Mouse (Mus musculus) lung, postnatal 36 days (tissue): ENCODE data around the gene Golgb1.

Experiments used
- DNase-seq: peaks from one replicate; pipeline ENCODE4 v3.0.0; 2022; ENCODE audit warnings: mixed read lengths

The Golgb1 gene

DNA sequence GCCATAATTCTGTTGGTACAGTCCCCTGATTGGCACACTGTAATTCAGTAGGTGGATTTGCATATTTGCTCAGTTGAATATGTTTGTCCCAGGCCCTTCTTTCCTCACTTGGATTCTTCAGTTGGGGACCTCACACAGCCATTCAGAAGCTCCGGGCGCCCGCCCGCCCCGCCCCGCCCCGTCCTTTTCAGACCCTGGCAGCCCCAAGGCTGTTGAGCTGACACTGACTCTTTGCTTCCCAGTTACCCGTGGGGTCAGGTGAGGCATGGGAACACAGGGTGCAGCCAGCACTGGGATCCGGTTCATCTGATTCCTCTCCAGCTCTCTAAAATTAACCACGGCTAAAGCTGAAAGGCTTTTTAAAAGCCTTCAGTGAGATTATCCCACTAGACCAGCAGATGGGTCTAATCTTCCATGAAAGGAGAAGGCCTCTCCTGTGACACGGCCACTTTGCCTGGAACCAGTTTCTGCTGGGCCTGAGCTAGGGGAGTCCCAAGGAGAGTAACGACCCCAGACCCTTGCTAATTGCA lies 70.0 kb downstream of the Golgb1 start:
- DNase-seq, result no peak

DNA sequence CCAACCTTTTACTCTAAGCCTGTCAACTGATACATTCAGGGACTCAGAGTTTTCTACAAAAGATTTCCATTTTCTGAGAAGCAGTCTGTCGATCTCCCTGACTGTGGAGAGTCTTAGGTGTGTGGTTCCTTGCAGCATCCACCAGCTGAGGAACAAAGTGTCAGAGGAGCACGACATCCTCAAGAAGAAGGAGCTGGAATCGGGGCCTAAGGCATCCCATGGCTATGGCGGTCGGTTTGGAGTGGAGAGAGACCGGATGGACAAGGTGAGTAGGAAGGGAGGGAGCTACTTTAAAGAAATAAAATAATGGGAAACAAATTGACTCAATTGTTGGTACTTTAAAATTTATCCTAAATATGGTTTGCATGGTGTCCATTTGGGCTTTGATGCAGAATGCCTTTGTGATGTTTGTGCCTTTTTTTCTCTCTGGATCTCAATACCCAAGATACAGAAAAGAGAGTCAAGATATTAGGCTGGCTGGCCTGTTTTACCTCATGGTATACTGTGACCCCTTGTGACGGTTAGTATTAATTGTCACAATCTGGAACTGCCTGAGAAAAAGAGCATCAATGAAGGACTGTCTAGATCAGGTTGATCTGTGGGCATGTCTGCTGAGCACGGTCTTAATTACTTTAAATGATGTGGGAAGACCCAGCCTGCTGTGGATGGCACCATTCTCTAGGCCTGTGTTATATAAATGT lies 71.7 kb downstream of the Golgb1 start:
- no peak for DNase-seq

DNA sequence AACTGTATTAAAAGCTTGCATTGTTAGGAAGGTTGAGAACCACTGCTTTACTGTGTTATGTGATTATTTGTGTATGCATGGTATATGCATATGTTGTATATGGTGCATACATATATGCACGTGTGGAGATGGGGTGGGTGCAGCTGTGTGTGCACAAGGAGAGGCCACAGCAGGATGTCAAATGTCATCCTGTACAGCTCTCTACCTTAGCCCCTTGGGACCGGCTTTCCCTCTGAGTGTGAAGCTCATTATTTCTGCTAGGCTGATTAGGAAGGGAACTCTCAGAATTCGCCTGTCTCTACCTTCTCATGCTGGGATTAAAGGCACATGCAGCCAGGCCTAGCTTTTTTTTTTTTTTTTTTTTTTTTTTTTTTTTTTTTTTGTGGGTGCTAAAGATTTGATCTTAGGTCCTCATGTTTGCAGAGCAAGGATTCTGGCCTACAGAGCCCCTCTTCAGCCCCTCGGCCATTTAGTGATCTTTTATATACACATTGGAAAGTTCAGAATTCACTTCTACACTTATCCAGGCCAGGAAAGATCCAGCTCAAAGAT lies 72.8 kb downstream of the Golgb1 start:
- DNase-seq, result no peak

DNA sequence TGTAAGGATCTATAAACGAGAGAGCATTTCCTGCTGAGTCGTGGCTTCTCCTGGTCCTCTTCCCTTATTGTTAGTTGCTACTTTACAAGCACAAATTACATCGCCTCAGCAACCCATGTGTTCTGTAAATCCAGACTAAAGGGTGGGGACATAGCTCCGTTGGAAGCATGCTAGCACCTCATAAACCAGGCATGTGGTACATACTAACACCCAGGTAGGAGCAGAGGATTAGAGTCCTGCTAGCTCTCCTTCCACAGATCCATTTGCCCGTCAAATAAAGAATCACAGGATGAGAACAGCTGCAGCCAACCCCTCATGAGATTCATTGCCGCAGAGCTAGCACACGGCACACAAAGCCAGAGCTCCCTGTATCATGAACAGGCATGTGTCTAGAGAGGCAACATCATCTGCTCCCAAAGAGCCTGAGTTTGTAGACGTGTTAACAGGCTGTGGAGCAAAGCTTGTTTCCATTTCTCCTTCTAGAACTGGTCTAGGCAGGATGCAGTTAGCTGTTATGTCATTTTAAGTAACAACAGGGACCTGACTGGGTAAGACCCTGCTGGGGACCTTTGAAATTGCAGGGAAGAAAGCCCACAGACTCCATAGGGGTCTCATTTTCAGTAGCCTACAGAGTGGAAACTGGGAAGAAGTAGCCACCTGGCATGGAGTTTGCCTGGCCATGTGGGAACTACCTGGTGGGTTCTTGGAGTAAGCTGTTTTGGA lies 74.8 kb downstream of the Golgb1 start:
- no peak for DNase-seq

DNA sequence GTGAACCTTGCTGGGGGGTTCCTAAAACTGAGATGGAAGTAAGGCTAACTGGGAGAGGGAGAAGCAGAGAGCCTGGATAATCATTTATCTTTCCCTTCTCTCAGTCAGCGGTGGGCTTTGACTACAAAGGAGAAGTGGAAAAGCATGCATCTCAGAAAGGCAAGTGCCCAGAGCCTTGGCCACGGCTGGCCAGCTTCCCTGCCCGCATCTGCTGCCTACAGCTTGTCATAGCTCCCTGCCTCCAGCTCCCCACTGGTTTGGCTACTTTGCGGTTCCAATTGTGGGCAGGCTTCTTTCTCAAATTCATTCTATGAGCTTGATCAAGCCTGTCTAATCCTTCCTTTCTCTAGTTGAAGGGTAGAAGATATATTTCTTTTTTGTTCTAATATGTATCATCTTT lies 76.1 kb downstream of the Golgb1 start:
- no peak for DNase-seq

DNA sequence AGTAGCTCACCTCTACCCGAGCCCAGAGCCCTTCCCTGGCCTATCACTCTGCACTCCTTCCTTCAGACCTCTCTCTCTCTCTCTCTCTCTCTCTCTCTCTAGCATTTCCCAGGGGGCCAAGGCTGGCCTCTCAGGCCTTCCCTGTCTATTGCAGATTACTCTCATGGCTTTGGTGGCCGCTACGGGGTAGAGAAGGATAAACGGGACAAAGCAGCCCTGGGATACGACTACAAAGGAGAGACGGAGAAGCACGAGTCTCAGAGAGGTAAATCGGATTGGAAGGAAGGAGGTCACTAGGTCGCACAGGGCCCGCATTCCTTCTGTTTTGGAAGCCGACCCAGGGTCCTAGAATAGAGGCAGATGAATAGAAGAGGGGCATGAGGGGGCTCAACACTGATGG lies 80.2 kb downstream of the Golgb1 start:
- no peak for DNase-seq

DNA sequence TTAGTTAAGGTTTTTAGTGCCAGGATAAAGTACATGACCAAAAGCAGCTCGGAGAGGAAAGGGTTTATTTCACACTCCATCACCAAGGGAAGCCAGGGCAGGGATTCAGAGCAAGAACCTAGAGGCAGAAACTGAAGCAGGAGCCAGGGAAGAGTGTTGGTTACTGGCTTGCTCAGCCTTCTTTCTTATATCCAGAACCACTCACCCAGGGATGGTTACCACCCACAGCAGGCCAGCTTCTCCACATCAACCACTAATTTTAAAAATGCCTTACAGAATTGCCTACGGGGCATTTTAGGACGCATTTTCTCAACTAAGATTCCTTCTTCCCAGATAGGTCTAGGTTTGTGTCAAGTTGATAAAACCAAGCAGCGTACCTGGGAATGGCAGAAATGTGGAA lies 88.5 kb downstream of the Golgb1 start:
- no peak for DNase-seq

DNA sequence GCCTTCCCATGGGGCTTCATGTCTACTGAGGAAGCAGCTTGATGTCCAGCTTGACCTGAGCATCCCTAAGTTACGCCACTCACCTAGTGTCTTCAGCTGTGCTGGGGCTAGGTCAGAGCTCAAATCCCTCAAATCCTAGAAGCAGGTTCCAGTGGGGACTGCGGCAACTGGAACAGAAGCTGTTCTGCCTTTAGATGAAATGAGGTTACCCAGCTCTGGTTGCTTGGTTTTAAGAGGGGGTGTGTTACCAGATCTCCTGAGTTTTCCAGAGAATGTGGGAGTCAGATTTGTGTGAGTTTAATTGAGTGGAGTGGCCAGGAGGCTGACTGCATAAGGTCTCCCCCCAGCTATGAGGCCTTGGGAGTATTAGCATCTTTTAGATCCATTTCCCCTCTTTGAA lies 104.2 kb downstream of the Golgb1 start:
- DNase-seq, result no peak
